Mouse (Mus musculus): ENCODE data around the gene Cpeb3. TPM values are rescaled to one million over a fixed set of nuclear protein-coding genes. Genes with fewer than 3 reads are reported as not detected.
"Not testable (repeated sequence)": the region's sequence is repeated elsewhere in the genome, so short reads cannot be mapped to it uniquely, and the experiment has no call there.

Cpeb3 gene
- polyA plus RNA-seq, 1 experiment from 2014 or later = 1.9 TPM

DNA sequence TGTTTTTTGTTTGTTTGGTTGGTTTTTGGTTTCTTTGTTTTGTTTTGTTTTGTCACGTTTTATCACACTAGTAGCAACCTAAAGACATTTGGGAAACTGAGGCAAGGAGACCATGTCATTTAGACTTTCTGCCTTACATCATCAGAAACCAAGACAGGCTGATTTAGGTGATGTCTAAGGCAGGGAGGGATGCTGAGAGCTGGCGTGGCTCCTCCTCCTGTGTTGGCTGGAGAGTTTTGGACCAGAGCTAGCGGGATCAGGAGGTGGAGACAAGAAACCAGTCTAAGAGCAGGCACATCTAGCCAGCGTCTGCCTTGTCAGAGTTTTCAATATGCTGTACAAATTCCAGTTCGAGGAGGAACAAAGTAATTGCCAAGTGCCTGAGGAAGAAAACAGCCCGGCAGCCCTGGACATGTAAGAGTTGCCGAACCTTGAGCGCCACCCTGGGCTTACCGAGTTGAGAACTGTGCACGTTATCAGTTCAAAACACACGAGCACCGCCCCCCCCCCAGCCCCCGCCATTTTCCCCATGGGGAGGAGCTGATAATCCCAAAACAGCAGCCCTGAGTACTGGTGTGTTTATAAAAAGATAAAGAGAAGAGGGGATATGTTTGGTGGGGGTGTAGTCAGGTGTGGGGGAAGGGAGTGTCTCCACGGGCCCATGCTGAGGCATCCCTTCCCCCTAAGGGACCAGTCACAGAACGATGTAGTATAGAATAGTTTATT is 29.5 kb upstream of the Cpeb3 start:
- WGBS = 5% methylated on average over 15 of the region's 15 CpGs
- ATAC-seq (ENCODE audit: low read depth) = no peak
- Histone ChIP-seq H3K27me3 (replicated peaks; ENCODE audit: control insufficient read depth, insufficient read depth, low read length) (peaks cover 36% of the 10 kb centered on the region), H3K27ac (replicated peaks; ENCODE audit: low read depth, low read length) (no peak overlapping the region), H3K4me1 (ENCODE audit: control insufficient read depth, insufficient read depth, low read length) (no peaks in the 10 kb centered on the region), H3K36me3 (ENCODE audit: control insufficient read depth, insufficient read depth, low read length) (no peaks in the 10 kb centered on the region), H3K4me2 (ENCODE audit: low read depth, low read length) (no peak overlapping the region), H3K4me3 (ENCODE audit: low read depth, low read length) (no peak overlapping the region), H3K9me3 (ENCODE audit: control insufficient read depth, low read length) (no peaks in the 10 kb centered on the region), H3K9ac (ENCODE audit: low read depth, low read length) (no peak overlapping the region)
- no peak for DNase-seq (ENCODE audit: low spot score)

DNA sequence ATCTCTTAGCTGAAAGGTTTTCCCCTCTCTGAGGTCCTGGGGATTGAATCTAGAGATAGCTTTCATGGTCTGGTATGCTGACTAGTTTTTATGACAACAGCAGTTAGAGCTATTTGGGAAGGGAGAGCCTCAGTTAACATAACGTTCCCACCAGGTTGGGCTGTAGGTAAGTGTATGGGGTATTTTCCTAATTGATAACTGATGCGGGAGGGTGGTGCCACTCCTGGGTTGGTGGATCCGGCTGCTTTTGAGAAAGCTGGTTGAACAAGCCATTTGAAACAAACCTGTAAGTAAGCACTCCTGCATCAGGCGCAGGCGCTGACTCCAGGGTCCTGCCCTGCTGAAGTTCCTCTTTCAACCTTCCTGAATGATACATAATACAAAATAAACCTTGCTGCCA is 28.9 kb upstream of the Cpeb3 start:
- WGBS = 43% methylated on average over 5 of the region's 5 CpGs
- H3K27ac ChIP-seq (replicated peaks; ENCODE audit: low read depth, low read length) = no peak overlapping the region
- DNase-seq (ENCODE audit: low spot score) (no peak), ATAC-seq (ENCODE audit: low read depth) (no peak)
- H3K36me3 ChIP-seq (ENCODE audit: control insufficient read depth, insufficient read depth, low read length) = no peaks in the 10 kb centered on the region
- H3K9me3 ChIP-seq (ENCODE audit: control insufficient read depth, low read length) = no peaks in the 10 kb centered on the region
- H3K4me3 ChIP-seq (ENCODE audit: low read depth, low read length) = no peak overlapping the region
- H3K27me3 ChIP-seq (replicated peaks; ENCODE audit: control insufficient read depth, insufficient read depth, low read length) = peaks cover 41% of the 10 kb centered on the region
- H3K4me2 ChIP-seq (ENCODE audit: low read depth, low read length) = no peak overlapping the region
- H3K9ac ChIP-seq (ENCODE audit: low read depth, low read length) = no peak overlapping the region
- no peaks in the 10 kb centered on the region for H3K4me1 ChIP-seq (ENCODE audit: control insufficient read depth, insufficient read depth, low read length)

DNA sequence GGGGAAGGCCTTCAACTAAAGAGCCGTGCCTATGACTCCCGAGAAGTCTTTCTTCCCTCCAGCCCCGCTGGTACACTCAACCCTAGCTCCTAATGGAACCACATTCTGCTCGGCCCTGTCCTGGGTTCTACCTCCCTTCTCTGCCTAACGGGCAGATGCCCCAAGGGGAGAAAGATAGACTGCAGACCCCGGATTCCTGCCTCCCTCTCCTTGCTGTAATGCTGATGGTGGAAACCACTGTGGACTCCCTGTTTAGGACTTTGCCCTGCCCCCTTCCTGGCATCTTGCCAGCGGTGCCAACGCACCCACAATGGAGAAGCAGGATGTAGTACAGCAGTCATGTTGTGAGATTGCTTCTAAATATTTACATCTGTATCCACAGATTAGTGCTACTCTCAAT is 27.4 kb upstream of the Cpeb3 start:
- 57% methylated on average over 8 of the region's 8 CpGs for whole genome bisulfite sequencing
- no peak for DNase-seq (ENCODE audit: low spot score)
- peaks cover 41% of the 10 kb centered on the region for H3K27me3 ChIP-seq (replicated peaks; ENCODE audit: control insufficient read depth, insufficient read depth, low read length)
- no peaks in the 10 kb centered on the region for H3K9me3 ChIP-seq (ENCODE audit: control insufficient read depth, low read length)
- no peak overlapping the region for H3K4me2 ChIP-seq (ENCODE audit: low read depth, low read length)
- no peaks in the 10 kb centered on the region for H3K36me3 ChIP-seq (ENCODE audit: control insufficient read depth, insufficient read depth, low read length)
- H3K9ac ChIP-seq (ENCODE audit: low read depth, low read length) = no peak overlapping the region
- no peak overlapping the region for H3K27ac ChIP-seq (replicated peaks; ENCODE audit: low read depth, low read length)
- no peak for ATAC-seq (ENCODE audit: low read depth)
- no peak overlapping the region for H3K4me3 ChIP-seq (ENCODE audit: low read depth, low read length)
- no peaks in the 10 kb centered on the region for H3K4me1 ChIP-seq (ENCODE audit: control insufficient read depth, insufficient read depth, low read length)

DNA sequence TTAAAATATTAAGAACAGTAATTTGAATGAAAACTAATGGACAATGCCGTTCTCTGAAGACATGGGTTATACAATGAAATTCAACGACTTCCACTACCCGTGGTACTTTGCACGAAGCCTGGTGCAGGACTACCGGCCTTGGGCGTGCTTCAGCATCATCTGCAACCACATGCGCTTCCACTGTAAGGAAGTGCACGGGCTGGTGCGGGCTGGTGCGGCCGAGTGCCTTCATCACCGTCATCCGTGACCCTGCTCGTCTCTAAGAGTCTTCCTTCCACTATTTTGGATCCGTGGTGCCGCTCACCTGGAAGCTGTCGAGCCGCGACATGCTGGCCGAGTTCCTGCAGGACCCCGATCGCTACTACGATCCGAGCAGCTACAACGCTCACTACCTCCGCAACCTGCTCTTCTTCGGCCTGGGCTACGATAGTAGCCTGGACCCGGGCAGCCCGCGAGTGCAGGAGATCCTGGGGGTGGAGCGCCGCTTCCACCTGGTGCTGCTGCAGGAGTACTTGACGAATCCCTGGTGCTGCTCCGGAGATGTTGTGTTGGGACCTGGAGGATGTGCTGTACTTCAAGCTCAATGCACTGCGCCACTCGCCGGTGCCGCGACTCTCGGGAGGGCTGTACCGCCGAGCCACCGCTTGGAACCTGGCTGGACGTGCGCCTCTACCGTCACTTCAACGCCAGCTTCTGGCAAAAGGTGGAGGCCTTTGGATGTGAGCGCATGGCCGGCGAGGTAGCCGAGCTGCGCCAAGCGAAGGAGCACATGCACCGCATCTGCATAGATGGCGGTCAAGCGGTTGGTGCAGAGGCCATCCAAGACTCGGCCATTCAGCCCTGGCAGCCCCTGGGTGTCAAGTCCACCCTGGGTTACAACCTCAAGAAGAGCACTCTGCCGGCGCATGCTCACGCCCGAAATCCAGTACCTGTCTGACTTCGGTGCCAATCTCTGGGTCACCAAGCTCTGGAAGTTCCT is 25.4 kb upstream of the Cpeb3 start:
- H3K9ac ChIP-seq (ENCODE audit: low read depth, low read length) = 0 out of 2 replicates have a peak overlapping the region, but pooled peaks have one; percentile 5
- H3K27ac ChIP-seq (replicated peaks; ENCODE audit: low read depth, low read length) = no peak overlapping the region
- WGBS = 4% methylated on average over 60 of the region's 63 CpGs
- H3K9me3 ChIP-seq (ENCODE audit: control insufficient read depth, low read length) = no peaks in the 10 kb centered on the region
- no peaks in the 10 kb centered on the region for H3K4me1 ChIP-seq (ENCODE audit: control insufficient read depth, insufficient read depth, low read length)
- H3K27me3 ChIP-seq (replicated peaks; ENCODE audit: control insufficient read depth, insufficient read depth, low read length) = peaks cover 41% of the 10 kb centered on the region
- H3K36me3 ChIP-seq (ENCODE audit: control insufficient read depth, insufficient read depth, low read length) = no peaks in the 10 kb centered on the region
- ATAC-seq (ENCODE audit: low read depth) (no peak), DNase-seq (ENCODE audit: low spot score) (no peak)
- H3K4me3 ChIP-seq (ENCODE audit: low read depth, low read length) = peak overlapping the region; percentile 34
- H3K4me2 ChIP-seq (ENCODE audit: low read depth, low read length) = peak overlapping the region; percentile 59

DNA sequence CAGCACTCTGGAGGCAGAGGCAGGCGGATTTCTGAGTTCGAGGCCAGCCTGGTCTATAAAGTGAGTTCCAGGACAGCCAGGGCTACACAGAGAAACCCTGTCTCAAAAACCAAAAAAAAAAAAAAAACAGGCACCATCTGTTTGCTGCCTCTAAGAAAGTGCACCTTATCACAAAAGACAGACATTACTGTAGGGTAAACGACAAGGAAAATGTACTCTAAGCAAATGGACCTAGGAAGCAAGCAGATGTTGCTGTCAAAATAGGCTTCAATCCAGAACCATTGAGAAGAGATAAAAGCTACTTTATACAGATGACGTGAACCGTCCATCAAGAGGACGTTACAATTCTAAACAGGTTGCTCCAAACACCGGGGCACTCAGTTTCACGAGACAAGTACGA is 24.2 kb upstream of the Cpeb3 start:
- ATAC-seq (ENCODE audit: low read depth); H3K36me3 ChIP-seq (ENCODE audit: control insufficient read depth, insufficient read depth, low read length); H3K4me3 ChIP-seq (ENCODE audit: low read depth, low read length); H3K9ac ChIP-seq (ENCODE audit: low read depth, low read length); H3K9me3 ChIP-seq (ENCODE audit: control insufficient read depth, low read length); H3K27ac ChIP-seq (replicated peaks; ENCODE audit: low read depth, low read length); H3K4me1 ChIP-seq (ENCODE audit: control insufficient read depth, insufficient read depth, low read length); H3K4me2 ChIP-seq (ENCODE audit: low read depth, low read length); DNase-seq (ENCODE audit: low spot score): not testable (repeated sequence)
- peaks cover 41% of the 10 kb centered on the region for H3K27me3 ChIP-seq (replicated peaks; ENCODE audit: control insufficient read depth, insufficient read depth, low read length)
- 84% methylated on average over 9 of the region's 9 CpGs for WGBS

DNA sequence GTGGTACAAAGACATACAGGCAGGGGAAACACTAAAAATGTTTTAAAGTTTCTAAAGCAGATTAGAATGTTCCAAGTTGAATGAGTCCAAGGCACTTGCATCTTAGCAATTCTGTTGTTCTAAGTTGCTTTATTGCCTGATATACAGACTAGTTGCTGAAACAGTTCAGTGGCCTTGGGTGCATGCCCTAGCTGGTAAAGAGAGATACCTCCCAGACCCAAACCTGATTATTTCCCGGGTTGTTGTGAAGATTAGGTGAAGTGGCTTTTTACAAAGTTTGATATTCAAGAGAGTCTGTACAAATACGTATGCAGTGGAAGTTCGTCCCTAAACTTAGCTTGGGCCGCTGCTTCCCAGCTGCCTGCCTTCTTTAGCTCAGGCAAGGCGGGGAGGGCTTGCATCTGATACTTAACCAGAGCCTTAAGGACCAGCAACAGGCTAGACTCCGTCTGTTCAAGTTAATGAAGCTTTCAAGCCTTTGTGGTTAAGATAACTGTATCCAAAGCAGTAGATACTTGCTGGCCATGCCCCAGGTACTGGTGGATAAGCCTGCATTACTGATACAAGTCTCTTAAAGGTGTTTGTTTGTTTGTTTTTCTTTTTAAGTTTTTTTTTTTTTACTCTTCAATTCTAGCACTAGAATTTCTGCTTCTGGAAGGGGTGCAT is 16.9 kb upstream of the Cpeb3 start:
- WGBS = 81% methylated on average over 6 of the region's 6 CpGs
- Histone ChIP-seq H3K27me3 (replicated peaks; ENCODE audit: control insufficient read depth, insufficient read depth, low read length) (no peaks in the 10 kb centered on the region), H3K9ac (ENCODE audit: low read depth, low read length) (no peak overlapping the region), H3K4me1 (ENCODE audit: control insufficient read depth, insufficient read depth, low read length) (no peaks in the 10 kb centered on the region), H3K9me3 (ENCODE audit: control insufficient read depth, low read length) (no peaks in the 10 kb centered on the region), H3K27ac (replicated peaks; ENCODE audit: low read depth, low read length) (no peak overlapping the region), H3K4me2 (ENCODE audit: low read depth, low read length) (no peak overlapping the region), H3K36me3 (ENCODE audit: control insufficient read depth, insufficient read depth, low read length) (peaks cover 30% of the 10 kb centered on the region), H3K4me3 (ENCODE audit: low read depth, low read length) (no peak overlapping the region)
- ATAC-seq (ENCODE audit: low read depth) = no peak
- no peak for DNase-seq (ENCODE audit: low spot score)

DNA sequence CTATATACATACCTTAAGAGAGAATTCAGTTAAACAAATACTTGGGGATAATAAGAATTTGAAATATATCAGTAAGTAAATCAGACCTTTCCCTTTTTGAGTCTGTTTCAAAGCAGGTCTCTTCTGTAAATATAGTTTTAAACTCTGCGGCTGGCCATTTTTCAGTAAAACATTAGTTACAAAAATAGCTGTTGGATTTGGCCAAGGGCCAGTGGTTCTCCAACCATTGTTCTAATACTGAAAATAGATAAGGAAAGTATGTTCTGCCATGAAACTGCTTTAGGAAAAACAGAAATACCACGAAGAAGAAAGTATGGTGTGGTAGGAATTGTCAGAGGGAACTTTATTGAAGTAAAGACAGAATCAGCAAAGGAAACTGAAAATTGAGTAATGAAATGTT is 6.3 kb upstream of the Cpeb3 start:
- Histone ChIP-seq H3K36me3 (ENCODE audit: control insufficient read depth, insufficient read depth, low read length) (peaks cover 66% of the 10 kb centered on the region), H3K9ac (ENCODE audit: low read depth, low read length) (no peak overlapping the region), H3K4me3 (ENCODE audit: low read depth, low read length) (no peak overlapping the region), H3K27ac (replicated peaks; ENCODE audit: low read depth, low read length) (no peak overlapping the region), H3K9me3 (ENCODE audit: control insufficient read depth, low read length) (no peaks in the 10 kb centered on the region), H3K4me1 (ENCODE audit: control insufficient read depth, insufficient read depth, low read length) (no peaks in the 10 kb centered on the region; the same call in 1 of the 2 replicates), H3K4me2 (ENCODE audit: low read depth, low read length) (no peak overlapping the region), H3K27me3 (replicated peaks; ENCODE audit: control insufficient read depth, insufficient read depth, low read length) (no peaks in the 10 kb centered on the region)
- no peak for DNase-seq (ENCODE audit: low spot score)
- WGBS = 80% methylated on average over 2 of the region's 2 CpGs
- ATAC-seq (ENCODE audit: low read depth) = no peak

DNA sequence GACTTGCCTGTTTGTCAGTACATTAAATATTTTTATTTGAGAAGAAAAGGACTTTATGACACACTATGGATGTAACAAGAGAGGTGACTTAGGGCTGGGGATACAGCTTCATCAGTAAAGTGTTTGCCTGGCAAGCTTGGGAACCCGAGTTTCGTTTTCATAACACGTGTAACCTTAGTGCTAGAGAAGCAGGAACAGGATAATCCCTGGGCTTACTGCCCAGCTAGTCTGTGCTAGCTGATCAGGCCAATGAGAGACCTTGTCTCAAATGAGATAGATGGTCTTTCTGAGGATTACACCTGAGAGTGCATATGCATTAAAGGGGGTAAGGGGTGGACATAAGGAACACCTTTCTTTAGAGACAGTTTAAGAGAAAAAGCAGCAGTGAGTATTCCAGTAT is 3.0 kb upstream of the Cpeb3 start:
- ATAC-seq (ENCODE audit: low read depth) (no peak), DNase-seq (ENCODE audit: low spot score) (no peak)
- peaks cover 38% of the 10 kb centered on the region for H3K36me3 ChIP-seq (ENCODE audit: control insufficient read depth, insufficient read depth, low read length)
- no peak overlapping the region for H3K27ac ChIP-seq (replicated peaks; ENCODE audit: low read depth, low read length)
- H3K4me2 ChIP-seq (ENCODE audit: low read depth, low read length) = no peak overlapping the region
- no peak overlapping the region for H3K4me3 ChIP-seq (ENCODE audit: low read depth, low read length)
- H3K9me3 ChIP-seq (ENCODE audit: control insufficient read depth, low read length) = no peaks in the 10 kb centered on the region
- H3K9ac ChIP-seq (ENCODE audit: low read depth, low read length) = no peak overlapping the region
- WGBS = 85% methylated on average over 3 of the region's 3 CpGs
- H3K4me1 ChIP-seq (ENCODE audit: control insufficient read depth, insufficient read depth, low read length) = peaks cover 10% of the 10 kb centered on the region
- no peaks in the 10 kb centered on the region for H3K27me3 ChIP-seq (replicated peaks; ENCODE audit: control insufficient read depth, insufficient read depth, low read length)
